Mouse (Mus musculus) testis, postnatal 10 days (tissue): ENCODE results near the gene Psmb10.
"Not testable (repeated sequence)": the region's sequence is repeated elsewhere in the genome, so short reads cannot be mapped to it uniquely, and the experiment has no call there.

ENCODE experiments used
- DNase-seq: peaks from one replicate; pipeline ENCODE4 v3.0.0; 2021; ENCODE audit warnings: low spot score

The Psmb10 gene

GRCm38 (mm10) chr8:105938306-105938669 lies at the start of gene Psmb10:
TSS of gene Psmb10 (minus strand) at chr8:105938444.
- peak; percentile 64 for DNase-seq

- not testable (repeated sequence) for DNase-seq
Observed at GRCm38 (mm10) chr8:105983406-105983805, 45.2 kb upstream of the Psmb10 start.

GRCm38 (mm10) chr8:105981146-105981545 lies 42.9 kb upstream of the Psmb10 start:
- DNase-seq, result no peak

- no peak for DNase-seq
Observed at GRCm38 (mm10) chr8:105979325-105979724, 41.1 kb upstream of the Psmb10 start, which contains the start of gene Dpep3. TSS of gene Dpep3 (minus strand) at chr8:105979429.

GRCm38 (mm10) chr8:105975363-105975762 lies 37.1 kb upstream of the Psmb10 start:
- DNase-seq, result no peak

GRCm38 (mm10) chr8:105971019-105971720 lies 32.9 kb upstream of the Psmb10 start:
- DNase-seq, result no peak

- no peak for DNase-seq
Observed at GRCm38 (mm10) chr8:105969367-105969766, 31.1 kb upstream of the Psmb10 start.

GRCm38 (mm10) chr8:105966692-105967311 lies 28.6 kb upstream of the Psmb10 start:
- DNase-seq, result peak; percentile 74

GRCm38 (mm10) chr8:105965905-105966341 lies 27.7 kb upstream of the Psmb10 start, which contains the start of gene Slc12a4:
TSS of gene Slc12a4 (minus strand) at chr8:105966097.
- peak; percentile 92 for DNase-seq

GRCm38 (mm10) chr8:105965266-105965904 lies 27.1 kb upstream of the Psmb10 start:
- peak; percentile 79 for DNase-seq

GRCm38 (mm10) chr8:105964506-105965265 lies 26.4 kb upstream of the Psmb10 start:
- DNase-seq, result no peak

- no peak for DNase-seq
Observed at GRCm38 (mm10) chr8:105961536-105961935, 23.3 kb upstream of the Psmb10 start.

GRCm38 (mm10) chr8:105961101-105961500 lies 22.9 kb upstream of the Psmb10 start:
- peak; percentile 49 for DNase-seq

GRCm38 (mm10) chr8:105959350-105959749 lies 21.1 kb upstream of the Psmb10 start:
- DNase-seq, result peak; percentile 72

- DNase-seq, result peak; percentile 43
Observed at GRCm38 (mm10) chr8:105957813-105958212, 19.6 kb upstream of the Psmb10 start.

- no peak for DNase-seq
Observed at GRCm38 (mm10) chr8:105956556-105956955, 18.3 kb upstream of the Psmb10 start.

- peak; percentile 72 for DNase-seq
Observed at GRCm38 (mm10) chr8:105951057-105951659, 12.9 kb upstream of the Psmb10 start.

GRCm38 (mm10) chr8:105949350-105949749 lies 11.1 kb upstream of the Psmb10 start:
- peak; percentile 89 for DNase-seq

- DNase-seq, result no peak
Observed at GRCm38 (mm10) chr8:105943321-105943739, 5.1 kb upstream of the Psmb10 start, which contains the start of gene Lcat. TSS of gene Lcat (minus strand) at chr8:105943382.

- DNase-seq, result no peak
Observed at GRCm38 (mm10) chr8:105942542-105942941, 4.3 kb upstream of the Psmb10 start.

- no peak for DNase-seq
Observed at GRCm38 (mm10) chr8:105942026-105942425, 3.8 kb upstream of the Psmb10 start.
